Mouse (Mus musculus) lung, postnatal 0 days (tissue): Measurements from ENCODE around the gene Cdkn2a.

Experiments
- CTCF ChIP-seq: IDR thresholded peaks from 2 replicates; pipeline ENCODE4 v1.5.1; 2016; ENCODE audit warnings: antibody characterized with exemption, mild to moderate bottlenecking
- EP300 ChIP-seq: IDR thresholded peaks from 2 replicates; pipeline ENCODE4 v1.6.1; 2016; ENCODE audit warnings: antibody characterized with exemption, mild to moderate bottlenecking, control low read depth

- TF ChIP-seq CTCF (no peak), EP300 (no peak)
Observed at GRCm38 (mm10) chr4:89294091-89294485, 365 bp downstream of the Cdkn2a start.
